Mouse (Mus musculus) E14TG2a.4 (cell line): ENCODE measurements at regions not wholly inside any gene's neighbourhood (a gene's known extent, or its start where the extent isn't known, plus 50 kb on each side); places are given as distances from the start of the nearest gene placed in this dataset.
"Not testable (repeated sequence)": the region's sequence is repeated elsewhere in the genome, so short reads cannot be mapped to it uniquely, and the experiment has no call there.

Source experiments
- H3K27me3 ChIP-seq: 2 replicates; pipeline ENCODE4 v1.6.1; 2014; ENCODE audit warnings: low read length, control low read depth; ENCODE audit not compliant: insufficient read depth
- H3K36me3 ChIP-seq: 2 replicates; pipeline ENCODE4 v1.6.1; 2014; ENCODE audit warnings: low read length, control low read depth; ENCODE audit not compliant: insufficient read depth
- H3K4me1 ChIP-seq: replicated peaks from 2 replicates; pipeline ENCODE4 v1.6.1; 2014; ENCODE audit warnings: low read depth, low read length, control low read depth
- H3K4me3 ChIP-seq: replicated peaks from 2 replicates; pipeline ENCODE4 v1.5.1; 2014; ENCODE audit warnings: mild to moderate bottlenecking, low read length
- H3K9me3 ChIP-seq: 2 replicates; pipeline ENCODE4 v1.6.1; 2014; ENCODE audit warnings: low read length, control low read depth
- CTCF ChIP-seq: conservative IDR thresholded peaks from 2 replicates; pipeline ENCODE4 v1.5.1; 2014; ENCODE audit warnings: low read length
- NANOG ChIP-seq: IDR thresholded peaks from 2 replicates; pipeline ENCODE4 v1.6.1; 2014; ENCODE audit warnings: borderline replicate concordance, low read length, mixed read lengths
- POU5F1 ChIP-seq: IDR thresholded peaks from 2 replicates; pipeline ENCODE4 v1.6.1; 2014; ENCODE audit warnings: low read length, borderline replicate concordance

DNA sequence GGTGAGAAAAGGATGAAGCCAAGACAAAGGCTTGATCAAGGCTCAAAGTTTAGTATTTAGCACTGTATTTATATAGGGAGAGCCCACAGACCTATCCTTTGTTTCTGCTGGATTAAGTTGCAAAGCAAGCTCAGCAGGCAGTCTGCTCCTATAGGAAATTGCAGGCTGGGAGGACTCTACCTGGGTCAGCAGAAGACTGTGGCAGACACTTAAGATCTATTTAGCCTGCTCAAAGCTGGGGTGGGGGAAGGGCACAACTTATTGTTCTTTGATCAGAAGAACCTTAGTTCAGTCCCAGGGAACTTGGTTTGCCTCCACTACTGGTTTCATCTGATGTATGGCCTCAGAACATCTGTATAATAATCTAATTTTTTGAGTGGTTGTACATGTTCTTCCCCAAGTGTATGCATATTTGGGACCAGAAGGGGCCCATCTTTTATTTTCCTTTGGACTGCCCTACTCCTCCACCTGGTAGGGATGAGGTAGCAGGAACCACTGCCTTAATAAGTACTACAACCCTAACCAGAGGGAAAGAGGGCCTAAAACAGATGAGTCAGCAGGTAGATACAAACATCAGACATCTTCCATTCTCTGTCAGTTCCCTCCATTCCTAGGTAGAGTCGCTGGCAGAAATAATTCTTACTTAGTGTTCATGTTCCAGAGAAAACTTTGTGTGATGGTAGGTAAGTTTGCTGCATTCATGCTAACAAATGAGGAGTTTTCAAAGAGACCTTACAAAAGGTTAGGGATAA is 159.1 kb downstream of the Akr1d1 start:
- H3K9me3 ChIP-seq, result peaks cover 22% of the 10 kb centered on the region
- peaks cover 16% of the 10 kb centered on the region for H3K27me3 ChIP-seq
- TF ChIP-seq POU5F1 (no peak), NANOG (peak; percentile 66; the same call in 1 of the 2 replicates)
- 0 out of 2 replicates have a peak, but pooled peaks cover 4% of the 10 kb centered on the region for H3K36me3 ChIP-seq
- peak overlapping the region; percentile 1; the same call in 1 of the 2 replicates for H3K4me3 ChIP-seq
- H3K4me1 ChIP-seq, result peaks cover 61% of the 10 kb centered on the region

- H3K4me3 ChIP-seq, result no peak overlapping the region
- H3K27me3 ChIP-seq, result peaks cover 12% of the 10 kb centered on the region
- H3K9me3 ChIP-seq, result peaks cover 28% of the 10 kb centered on the region
- peak; percentile 99 for TF ChIP-seq NANOG
- TF ChIP-seq POU5F1, result peak; percentile 92; the same call in 1 of the 2 replicates
- TF ChIP-seq CTCF, result no peak
- H3K36me3 ChIP-seq, result peaks cover 4% of the 10 kb centered on the region; the same call in 1 of the 2 replicates
- H3K4me1 ChIP-seq, result peaks cover 61% of the 10 kb centered on the region
Observed at GRCm38 (mm10) chr6:37689696-37690095, 159.7 kb downstream of the Akr1d1 start.

- H3K27me3 ChIP-seq, result peaks cover 4% of the 10 kb centered on the region
- TF ChIP-seq POU5F1 (no peak), NANOG (no peak), CTCF (no peak)
- H3K36me3 ChIP-seq, result peaks cover 14% of the 10 kb centered on the region
- H3K4me1 ChIP-seq, result peaks cover 53% of the 10 kb centered on the region
- H3K9me3 ChIP-seq, result peaks cover 51% of the 10 kb centered on the region
- no peak overlapping the region for H3K4me3 ChIP-seq
Observed at GRCm38 (mm10) chr6:37691976-37692644, 162.1 kb downstream of the Akr1d1 start.

DNA sequence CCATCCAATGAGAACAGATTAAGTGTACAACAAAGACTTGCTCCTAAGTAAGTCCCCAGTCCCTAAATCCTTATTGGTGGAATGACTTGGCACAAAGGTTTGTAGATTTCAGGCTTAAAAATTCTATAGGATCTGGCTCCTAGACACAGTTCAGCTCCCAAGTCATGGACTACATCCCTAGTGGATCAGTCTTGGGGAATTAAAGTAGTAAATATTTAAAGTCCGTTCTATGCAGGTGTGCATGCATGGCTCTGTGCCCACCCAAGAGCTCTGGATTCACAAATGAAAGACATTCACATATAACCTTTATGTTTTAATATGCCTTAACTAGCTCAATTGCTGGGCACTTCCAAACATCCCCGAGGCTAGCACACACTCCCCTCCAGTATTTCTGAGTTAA is 162.8 kb downstream of the Akr1d1 start:
- Histone ChIP-seq H3K4me1 (peaks cover 47% of the 10 kb centered on the region), H3K36me3 (peaks cover 14% of the 10 kb centered on the region), H3K4me3 (no peak overlapping the region), H3K27me3 (no peaks in the 10 kb centered on the region), H3K9me3 (peaks cover 54% of the 10 kb centered on the region)
- TF ChIP-seq CTCF (no peak), NANOG (no peak), POU5F1 (no peak)

DNA sequence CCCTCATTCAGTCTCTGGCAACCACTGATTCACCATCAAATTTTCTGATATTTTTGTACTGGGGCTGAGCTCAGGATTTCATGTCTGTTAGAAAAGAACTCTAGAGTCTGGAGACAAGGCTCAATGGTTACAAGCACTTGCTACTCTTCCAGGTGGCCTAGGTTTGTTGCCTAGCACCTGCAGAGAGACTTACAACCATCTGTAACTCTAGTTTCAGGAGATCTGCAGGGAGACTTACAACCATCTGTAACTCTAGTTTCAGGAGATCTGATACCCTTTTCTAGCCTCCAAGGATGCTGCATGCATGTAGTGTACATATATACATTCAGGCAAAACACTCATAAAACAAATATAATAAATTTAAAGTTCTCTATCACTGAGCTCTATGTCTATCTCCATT is 166.1 kb downstream of the Akr1d1 start:
- H3K9me3 ChIP-seq, result peaks cover 52% of the 10 kb centered on the region
- peaks cover 30% of the 10 kb centered on the region for H3K4me1 ChIP-seq
- H3K4me3 ChIP-seq, result no peak overlapping the region

GRCm38 (mm10) chr6:37703946-37704345 is 166.7 kb upstream of the Trim24 start:
- no peaks in the 10 kb centered on the region for H3K27me3 ChIP-seq
- H3K4me3 ChIP-seq, result no peak overlapping the region
- peaks cover 9% of the 10 kb centered on the region; the same call in 1 of the 2 replicates for H3K9me3 ChIP-seq
- H3K4me1 ChIP-seq, result peaks cover 9% of the 10 kb centered on the region
- no peak for TF ChIP-seq CTCF
- TF ChIP-seq NANOG, result no peak
- TF ChIP-seq POU5F1, result no peak
- H3K36me3 ChIP-seq, result no peaks in the 10 kb centered on the region

More for the DNA sequence above, 166.1 kb downstream of the Akr1d1 start:
- TF ChIP-seq POU5F1 (no peak), NANOG (no peak), CTCF (no peak)
- H3K36me3 ChIP-seq, result peaks cover 14% of the 10 kb centered on the region
- no peaks in the 10 kb centered on the region for H3K27me3 ChIP-seq

- Histone ChIP-seq H3K36me3 (no peaks in the 10 kb centered on the region), H3K27me3 (no peaks in the 10 kb centered on the region), H3K9me3 (peaks cover 15% of the 10 kb centered on the region), H3K4me1 (no peaks in the 10 kb centered on the region), H3K4me3 (no peak overlapping the region)
- TF ChIP-seq POU5F1 (no peak), CTCF (no peak), NANOG (no peak)
Observed at GRCm38 (mm10) chr6:37705733-37706145, 164.9 kb upstream of the Trim24 start.

- not testable (repeated sequence) for H3K4me3 ChIP-seq, H3K27me3 ChIP-seq, H3K4me1 ChIP-seq, H3K36me3 ChIP-seq
- peaks cover 15% of the 10 kb centered on the region for H3K9me3 ChIP-seq
Observed at GRCm38 (mm10) chr6:37707671-37708070, 162.9 kb upstream of the Trim24 start.
